Mouse (Mus musculus) kidney, postnatal 25 days (tissue): Measurements from ENCODE around the gene Ccnt1.

Source experiments
- DNase-seq, 2 experiments: peaks; one replicate each; pipeline ENCODE4 v3.0.0; 2021; ENCODE audit warnings: mixed read lengths in 2 of 2

Ccnt1 gene

DNA sequence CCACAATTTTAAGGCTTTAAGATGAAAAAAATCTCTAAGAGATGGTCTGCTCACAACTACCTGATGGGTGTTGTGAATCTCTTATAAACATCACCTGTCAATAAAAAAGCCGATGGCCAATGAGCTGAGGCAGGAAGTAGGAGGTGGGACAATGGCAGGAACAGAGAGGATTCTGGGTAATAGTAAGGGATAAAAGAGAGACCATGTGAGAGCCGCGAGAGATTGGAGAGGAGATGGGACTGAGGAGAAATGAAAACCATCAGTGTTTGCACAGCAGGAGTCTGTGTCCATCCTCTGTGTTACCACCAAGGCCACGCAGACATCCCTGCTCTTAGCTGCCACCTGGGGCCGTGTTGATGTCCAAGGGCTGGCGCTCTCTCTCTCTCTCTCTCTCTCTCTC, 63.4 kb downstream of the Ccnt1 start:
- DNase-seq, result no peak

GRCm38 (mm10) chr15:98506253-98506957, 64.3 kb downstream of the Ccnt1 start:
- DNase-seq, result peak in 1 of 2 experiments; percentile 20

DNA sequence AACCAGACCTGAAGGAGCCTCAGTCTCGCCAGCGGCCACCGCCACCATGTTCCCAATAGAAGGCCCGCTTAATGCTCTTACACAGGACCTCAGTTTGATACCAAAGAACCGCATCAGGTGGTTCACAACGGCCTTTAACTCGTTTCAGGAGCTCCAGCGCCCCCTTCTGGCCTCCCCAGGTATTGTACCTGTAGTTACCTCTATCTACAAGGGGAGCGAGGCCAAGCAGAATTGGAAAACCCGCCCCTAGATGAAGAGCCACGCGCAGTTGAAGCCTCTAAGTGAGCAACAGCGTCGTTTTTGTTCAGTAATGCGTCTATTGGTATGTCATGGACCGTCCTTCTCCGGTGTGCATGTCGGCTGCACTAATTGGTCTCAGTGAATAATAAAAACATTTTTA, 66.2 kb downstream of the Ccnt1 start:
- DNase-seq, result peak; percentile 66 to 88

GRCm38 (mm10) chr15:98503317-98503716, 67.4 kb downstream of the Ccnt1 start:
- DNase-seq, result no peak

GRCm38 (mm10) chr15:98497631-98498030, 73.1 kb downstream of the Ccnt1 start:
- no peak for DNase-seq

- no peak for DNase-seq
Observed at GRCm38 (mm10) chr15:98492102-98492501, 78.6 kb downstream of the Ccnt1 start, which contains the start of gene Olfr279. Gene Olfr279, plus strand, starts transcription at chr15:98492402.

- DNase-seq, result no peak
Observed at GRCm38 (mm10) chr15:98491332-98491731, 79.4 kb downstream of the Ccnt1 start.
